ENCODE assay signal across 27 mouse cellular contexts in genomic region chr3:35360515-35360914, GRCm38 (mm10).
"Had no signal": no experiment of that assay in that cellular context is flagged by ENCODE, and none has a peak within 500 bp of the region (broad histone marks: within the 10 kb centered on the region; RNA-seq: fewer than 3 reads in every experiment).

No protein-coding gene starts in this region.

- H3K4me1 ChIP-seq: heart, embryonic 10.5 days; heart, embryonic 12.5 days; intestine, embryonic 15.5 days; liver, embryonic 13.5 days had no signal

- H3K4me2 ChIP-seq: heart, embryonic 12.5 days; hindbrain, embryonic 12.5 days; hindbrain, embryonic 14.5 days; intestine, embryonic 15.5 days; limb, embryonic 12.5 days; liver, embryonic 11.5 days; liver, embryonic 13.5 days had no signal

- H3K36me3 ChIP-seq: heart, embryonic 10.5 days; heart, embryonic 12.5 days; hindbrain, embryonic 10.5 days; hindbrain, embryonic 12.5 days; intestine, embryonic 15.5 days; limb, embryonic 10.5 days; limb, embryonic 12.5 days; liver, embryonic 13.5 days had no signal

- H3K4me3 ChIP-seq: gastrocnemius, adult 2 months; heart, adult 2 months; heart, embryonic 10.5 days; heart, embryonic 12.5 days; hindbrain, embryonic 10.5 days; hindbrain, embryonic 12.5 days; intestine, embryonic 15.5 days; layer of hippocampus, adult 2 months; left cerebral cortex, adult 2 months; limb, embryonic 10.5 days; limb, embryonic 12.5 days; liver, embryonic 13.5 days had no signal

- DNase-seq: gastrocnemius, adult 2 months; gastrocnemius, postnatal 10 days; gastrocnemius, postnatal 25 days; heart, adult 2 months; heart, postnatal 10 days; heart, postnatal 4 days; kidney, adult 18-20 months; kidney, adult 8-10 months; kidney, postnatal 10 days; kidney, postnatal 25 days; kidney, postnatal 4 days; liver; liver, embryonic 13.5 days had no signal

- ATAC-seq: hindbrain, embryonic 16.5 days; inflammation-experienced regulatory T-cells, adult 6 months; intestine, embryonic 15.5 days; intestine, postnatal 0 days had no signal

- H3K9me3 ChIP-seq: heart, embryonic 10.5 days; heart, embryonic 12.5 days; hindbrain, embryonic 10.5 days; hindbrain, embryonic 12.5 days; intestine, embryonic 15.5 days; limb, embryonic 10.5 days; limb, embryonic 12.5 days; liver, embryonic 13.5 days had no signal

- H3K9ac ChIP-seq: heart, embryonic 12.5 days; hindbrain, embryonic 12.5 days; hindbrain, embryonic 14.5 days; intestine, embryonic 15.5 days; limb, embryonic 12.5 days; liver, embryonic 13.5 days had no signal

- H3K27ac ChIP-seq: gastrocnemius, adult 2 months; heart, adult 2 months; heart, embryonic 10.5 days; hindbrain, embryonic 10.5 days; hindbrain, embryonic 12.5 days; hindbrain, embryonic 14.5 days; intestine, embryonic 15.5 days; layer of hippocampus, adult 2 months; left cerebral cortex, adult 2 months; limb, embryonic 10.5 days; limb, embryonic 12.5 days; liver, embryonic 13.5 days had no signal

- H3K27me3 ChIP-seq: heart, embryonic 12.5 days; hindbrain, embryonic 12.5 days; intestine, embryonic 15.5 days; liver, embryonic 13.5 days had no signal
